Mouse (Mus musculus) adrenal gland, postnatal 4 days (tissue): ENCODE results near the gene Rbfox1. TPM values are rescaled to one million over a fixed set of nuclear protein-coding genes. Genes with fewer than 3 reads are reported as not detected.

Experiments
- DNase-seq, 2 experiments: peaks; one replicate each; pipeline ENCODE4 v3.0.0; 2021 to 2022; ENCODE audit warnings: low spot score in 2 of 2, mixed read lengths in 2 of 2
- total RNA-seq, 2 experiments: library from RNA; stranded (reverse); gene quantifications; 2 replicates each; pipeline ENCODE4 v1.2.3; 2021

Rbfox1 gene
- total RNA-seq, 2 experiments from 2014 or later = 9.7 to 10.4 TPM

- DNase-seq = no peak
Measured at GRCm38 (mm10) chr16:6807835-6808234, 922.7 kb downstream of the Rbfox1 start.

- no peak for DNase-seq
Measured at GRCm38 (mm10) chr16:6813871-6814270, 928.7 kb downstream of the Rbfox1 start.

- no peak for DNase-seq
Measured at GRCm38 (mm10) chr16:6821741-6822140, 936.6 kb downstream of the Rbfox1 start.

- no peak for DNase-seq
Measured at GRCm38 (mm10) chr16:6829892-6830524, 944.9 kb downstream of the Rbfox1 start.

GRCm38 (mm10) chr16:6833486-6833885, 948.3 kb downstream of the Rbfox1 start:
- no peak for DNase-seq

- no peak for DNase-seq
Measured at GRCm38 (mm10) chr16:6835051-6835450, 949.9 kb downstream of the Rbfox1 start.

GRCm38 (mm10) chr16:6839299-6839995, 954.3 kb downstream of the Rbfox1 start:
- peak; percentile 26 to 56 for DNase-seq

GRCm38 (mm10) chr16:6840007-6840406, 954.9 kb downstream of the Rbfox1 start:
- DNase-seq = no peak

GRCm38 (mm10) chr16:6840461-6840860, 955.3 kb downstream of the Rbfox1 start:
- DNase-seq = no peak

- no peak for DNase-seq
Measured at GRCm38 (mm10) chr16:6842066-6842785, 957.1 kb downstream of the Rbfox1 start.

GRCm38 (mm10) chr16:6844659-6845058, 959.5 kb downstream of the Rbfox1 start:
- DNase-seq = no peak

- DNase-seq = no peak
Measured at GRCm38 (mm10) chr16:6851393-6851792, 966.2 kb downstream of the Rbfox1 start.

GRCm38 (mm10) chr16:6853796-6854195, 968.6 kb downstream of the Rbfox1 start:
- no peak for DNase-seq

GRCm38 (mm10) chr16:6861656-6862055, 976.5 kb downstream of the Rbfox1 start:
- no peak for DNase-seq

GRCm38 (mm10) chr16:6882683-6883430, 997.7 kb downstream of the Rbfox1 start:
- DNase-seq = no peak

GRCm38 (mm10) chr16:6883798-6884197, 998.6 kb downstream of the Rbfox1 start:
- no peak for DNase-seq

GRCm38 (mm10) chr16:6885617-6886016, 1000.5 kb downstream of the Rbfox1 start:
- no peak for DNase-seq

GRCm38 (mm10) chr16:6889221-6889620, 1004.1 kb downstream of the Rbfox1 start:
- DNase-seq = no peak

- no peak for DNase-seq
Measured at GRCm38 (mm10) chr16:6897734-6898133, 1012.6 kb downstream of the Rbfox1 start.

GRCm38 (mm10) chr16:6900006-6900405, 1014.9 kb downstream of the Rbfox1 start:
- no peak for DNase-seq

GRCm38 (mm10) chr16:6904984-6905383, 1019.8 kb downstream of the Rbfox1 start:
- no peak for DNase-seq
